Mouse (Mus musculus) stomach, embryonic 15.5 days (tissue): ENCODE results near the gene Pilrb1. TPM values are rescaled to one million over a fixed set of nuclear protein-coding genes. Genes with fewer than 3 reads are reported as not detected.
"Not testable (repeated sequence)": the region's sequence is repeated elsewhere in the genome, so short reads cannot be mapped to it uniquely, and the experiment has no call there.

Source experiments
- ATAC-seq: fragments of 200-750 bp; cut with Nextera tagmentation; 2 replicates; pipeline ENCODE4 v1.8.0; 2017; ENCODE audit warnings: low read depth, moderate number of reproducible peaks, moderate TSS enrichment; ENCODE audit not compliant: insufficient read depth, low FRiP score
- H3K27ac ChIP-seq: fragments of 300-500 bp; sonication (generic); 2 replicates; pipeline ENCODE4 v1.5.1; 2015; ENCODE audit warnings: mild to moderate bottlenecking, inconsistent platforms
- H3K27me3 ChIP-seq: fragments of 300-500 bp; sonication (generic); replicated peaks from 2 replicates; pipeline ENCODE4 v1.6.1; 2015; ENCODE audit warnings: inconsistent platforms
- H3K36me3 ChIP-seq: fragments of 300-500 bp; sonication (generic); 2 replicates; pipeline ENCODE4 v1.6.1; 2015; ENCODE audit warnings: inconsistent platforms
- H3K4me1 ChIP-seq: fragments of 300-500 bp; sonication (generic); 2 replicates; pipeline ENCODE4 v1.6.1; 2015; ENCODE audit warnings: inconsistent platforms
- H3K4me2 ChIP-seq: fragments of 300-500 bp; sonication (generic); 2 replicates; pipeline ENCODE4 v1.6.1; 2015; ENCODE audit warnings: mild to moderate bottlenecking, inconsistent platforms
- H3K4me3 ChIP-seq: fragments of 300-500 bp; sonication (generic); replicated peaks from 2 replicates; pipeline ENCODE4 v1.5.1; 2015; ENCODE audit warnings: inconsistent platforms
- H3K9ac ChIP-seq: fragments of 300-500 bp; sonication (generic); 2 replicates; pipeline ENCODE4 v1.6.1; 2015; ENCODE audit warnings: inconsistent platforms
- H3K9me3 ChIP-seq: fragments of 300-500 bp; sonication (generic); 2 replicates; pipeline ENCODE4 v1.6.1; 2016; ENCODE audit warnings: inconsistent platforms
- WGBS: fragments of 180-500 bp; shearing (Covaris S2); methylation state at CpG from one replicate; pipeline ENCODE4 v1.1.7; 2015; 5-methylcytosine and 5-hydroxymethylcytosine counted together
- polyA plus RNA-seq: library from polyadenylated mRNA; unstranded; fragments of >200 nt; fragmentation: Nextera tagmentation; extraction: Ambion mirVana; gene quantifications from 2 replicates; pipeline ENCODE4 v1.2.1, GENCODE M21; 2015

Pilrb1 gene
- polyA plus RNA-seq, 1 experiment from 2014 or later = 0.89 TPM

DNA sequence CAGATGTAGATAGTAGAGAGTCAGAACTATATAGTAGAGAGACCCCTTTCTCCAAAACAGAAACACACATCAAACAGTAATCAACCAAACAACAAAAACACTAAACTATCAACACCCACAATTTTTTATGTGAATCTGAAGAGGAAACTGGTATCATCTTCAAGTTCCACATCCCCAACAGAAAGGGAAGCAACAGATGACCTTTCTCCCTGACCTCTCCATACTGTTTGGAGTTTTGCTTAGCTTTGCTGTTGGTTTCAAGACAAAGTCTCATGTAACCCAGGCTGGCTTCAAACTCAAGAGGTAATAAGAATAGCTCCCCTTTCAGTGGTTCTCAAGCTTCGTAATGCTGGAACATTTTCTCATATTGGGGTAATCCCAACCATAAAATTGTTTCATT lies 6.1 kb upstream of the Pilrb1 start:
- H3K4me1 ChIP-seq, H3K9ac ChIP-seq, H3K9me3 ChIP-seq, H3K4me3 ChIP-seq, H3K36me3 ChIP-seq, H3K4me2 ChIP-seq, H3K27ac ChIP-seq, H3K27me3 ChIP-seq, ATAC-seq: not testable (repeated sequence)
- WGBS = 76% methylated on average over 1 of the region's 1 CpGs

GRCm38 (mm10) chr5:137856870-137857269 lies 1.0 kb downstream of the Pilrb1 start:
- H3K4me3 ChIP-seq, H3K9me3 ChIP-seq, H3K4me2 ChIP-seq, H3K4me1 ChIP-seq, H3K36me3 ChIP-seq, H3K27me3 ChIP-seq, ATAC-seq, H3K9ac ChIP-seq, H3K27ac ChIP-seq: not testable (repeated sequence)
- WGBS = 63% methylated on average over 5 of the region's 5 CpGs

DNA sequence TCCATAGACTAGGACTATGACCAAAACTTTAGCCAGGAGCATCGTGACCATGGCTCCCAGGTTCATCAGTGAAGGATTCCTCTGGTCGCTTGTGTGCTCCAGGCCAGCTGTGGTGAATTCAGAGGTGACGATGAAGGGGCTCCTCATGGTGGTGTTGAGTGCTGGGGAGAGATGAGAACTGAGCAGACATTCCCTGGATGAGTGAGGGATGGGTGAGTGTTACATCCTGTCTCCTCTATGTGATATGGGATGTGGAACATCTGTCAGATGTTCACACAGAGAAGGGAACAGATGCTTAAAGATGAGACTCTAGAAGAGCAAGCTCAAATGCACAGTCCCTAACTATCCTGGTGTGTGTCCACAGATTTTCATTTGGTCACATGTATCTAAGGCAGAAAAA lies 3.0 kb downstream of the Pilrb1 start:
- H3K4me1 ChIP-seq, H3K36me3 ChIP-seq, H3K4me3 ChIP-seq, H3K27me3 ChIP-seq, H3K9ac ChIP-seq, H3K9me3 ChIP-seq, ATAC-seq, H3K27ac ChIP-seq, H3K4me2 ChIP-seq: not testable (repeated sequence)
- WGBS = 82% methylated on average over 3 of the region's 3 CpGs

GRCm38 (mm10) chr5:137850313-137850712 lies 7.6 kb downstream of the Pilrb1 start:
- H3K36me3 ChIP-seq, ATAC-seq, H3K27ac ChIP-seq, H3K27me3 ChIP-seq, H3K9ac ChIP-seq, H3K4me1 ChIP-seq, H3K9me3 ChIP-seq, H3K4me2 ChIP-seq, H3K4me3 ChIP-seq: not testable (repeated sequence)
- WGBS = 84% methylated on average over 1 of the region's 1 CpGs

DNA sequence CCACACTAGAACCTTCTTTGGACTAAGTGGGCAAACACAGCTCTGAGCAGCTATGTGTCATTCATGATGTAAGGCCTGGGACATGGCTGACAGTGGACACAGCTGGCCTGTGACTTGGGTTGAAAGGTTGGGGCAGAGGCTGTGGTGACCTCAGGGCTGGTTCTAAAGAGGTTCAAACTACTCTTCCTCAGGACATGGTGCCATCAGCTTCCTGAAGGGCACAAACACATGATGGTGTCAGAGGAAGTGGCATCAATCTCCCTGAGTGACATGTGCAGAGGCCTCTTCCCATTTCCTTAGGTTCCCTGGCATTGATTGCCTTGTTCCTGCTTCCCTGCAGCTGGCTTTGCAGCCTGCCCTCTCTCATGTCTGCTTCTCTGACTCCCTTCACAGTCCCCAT lies 20.8 kb downstream of the Pilrb1 start:
- H3K4me2 ChIP-seq, H3K9ac ChIP-seq, H3K27ac ChIP-seq, ATAC-seq, H3K4me3 ChIP-seq, H3K4me1 ChIP-seq, H3K27me3 ChIP-seq, H3K36me3 ChIP-seq, H3K9me3 ChIP-seq: not testable (repeated sequence)

GRCm38 (mm10) chr5:137836611-137837010 lies 21.3 kb downstream of the Pilrb1 start:
- Histone ChIP-seq H3K9me3 (no peaks in the 10 kb centered on the region), H3K27ac (no peak overlapping the region), H3K36me3 (no peaks in the 10 kb centered on the region), H3K9ac (no peak overlapping the region), H3K4me3 (no peak overlapping the region), H3K4me2 (no peak overlapping the region), H3K4me1 (no peaks in the 10 kb centered on the region), H3K27me3 (no peaks in the 10 kb centered on the region)
- ATAC-seq = no peak

GRCm38 (mm10) chr5:137835966-137836520 lies 21.9 kb downstream of the Pilrb1 start, which contains the start of gene Pilra:
Pilra (minus strand) TSS chr5:137836281.
- ATAC-seq, H3K4me1 ChIP-seq, H3K27me3 ChIP-seq, H3K9me3 ChIP-seq, H3K4me2 ChIP-seq, H3K27ac ChIP-seq, H3K36me3 ChIP-seq, H3K9ac ChIP-seq, H3K4me3 ChIP-seq: not testable (repeated sequence)
- 64% methylated on average over 2 of the region's 2 CpGs for WGBS

- H3K4me3 ChIP-seq = no peak overlapping the region
- no peaks in the 10 kb centered on the region for H3K36me3 ChIP-seq
- H3K9me3 ChIP-seq = no peaks in the 10 kb centered on the region
- H3K9ac ChIP-seq = no peak overlapping the region
- ATAC-seq = no peak
- 54% methylated on average over 4 of the region's 4 CpGs for WGBS
- no peaks in the 10 kb centered on the region for H3K4me1 ChIP-seq
- no peak overlapping the region for H3K27ac ChIP-seq
- H3K27me3 ChIP-seq = no peaks in the 10 kb centered on the region
- no peak overlapping the region for H3K4me2 ChIP-seq
Measured at GRCm38 (mm10) chr5:137833500-137833899, 24.4 kb downstream of the Pilrb1 start.

- Histone ChIP-seq H3K9ac (no peak overlapping the region), H3K27ac (no peak overlapping the region), H3K4me1 (no peaks in the 10 kb centered on the region), H3K27me3 (no peaks in the 10 kb centered on the region), H3K4me3 (no peak overlapping the region), H3K9me3 (no peaks in the 10 kb centered on the region), H3K4me2 (no peak overlapping the region), H3K36me3 (no peaks in the 10 kb centered on the region)
- no peak for ATAC-seq
- WGBS = 69% methylated on average over 6 of the region's 6 CpGs
Measured at GRCm38 (mm10) chr5:137831506-137831905, 26.4 kb downstream of the Pilrb1 start.

GRCm38 (mm10) chr5:137831106-137831505 lies 26.8 kb downstream of the Pilrb1 start:
- no peak for ATAC-seq
- no peak overlapping the region for H3K27ac ChIP-seq
- no peak overlapping the region for H3K4me3 ChIP-seq
- no peak overlapping the region for H3K4me2 ChIP-seq
- H3K4me1 ChIP-seq = no peaks in the 10 kb centered on the region
- no peaks in the 10 kb centered on the region for H3K27me3 ChIP-seq
- WGBS = 83% methylated on average over 4 of the region's 4 CpGs
- no peak overlapping the region for H3K9ac ChIP-seq
- no peaks in the 10 kb centered on the region for H3K9me3 ChIP-seq
- no peaks in the 10 kb centered on the region for H3K36me3 ChIP-seq

DNA sequence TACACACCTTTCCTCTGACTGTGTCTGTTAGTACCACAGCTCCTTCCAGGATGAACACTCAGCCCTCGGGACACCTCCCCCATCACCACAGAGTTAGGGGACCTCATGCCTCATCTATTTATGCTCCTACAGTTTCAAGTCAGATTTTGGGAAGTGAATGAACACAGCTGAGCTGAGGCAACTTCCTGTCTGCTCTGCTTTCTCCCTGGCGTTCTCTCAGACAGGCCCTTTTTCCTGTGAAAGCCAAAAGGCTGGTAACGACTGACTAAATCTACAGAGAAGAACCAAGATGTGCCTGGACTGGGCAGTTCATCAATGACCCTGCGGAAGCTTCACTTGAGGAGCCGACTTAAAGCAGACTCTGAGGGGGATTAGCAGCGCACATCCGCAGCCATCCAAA lies 27.7 kb downstream of the Pilrb1 start:
- Histone ChIP-seq H3K27me3 (no peaks in the 10 kb centered on the region), H3K4me1 (no peaks in the 10 kb centered on the region), H3K9me3 (no peaks in the 10 kb centered on the region), H3K9ac (no peak overlapping the region), H3K36me3 (no peaks in the 10 kb centered on the region), H3K27ac (no peak overlapping the region), H3K4me2 (no peak overlapping the region), H3K4me3 (no peak overlapping the region)
- no peak for ATAC-seq
- 69% methylated on average over 7 of the region's 7 CpGs for WGBS

GRCm38 (mm10) chr5:137828694-137829093 lies 29.2 kb downstream of the Pilrb1 start:
- ATAC-seq = no peak
- 81% methylated on average over 6 of the region's 6 CpGs for WGBS
- H3K4me3 ChIP-seq = no peak overlapping the region
- no peaks in the 10 kb centered on the region for H3K9me3 ChIP-seq
- no peaks in the 10 kb centered on the region for H3K36me3 ChIP-seq
- H3K9ac ChIP-seq = no peak overlapping the region
- H3K4me1 ChIP-seq = no peaks in the 10 kb centered on the region
- no peak overlapping the region for H3K27ac ChIP-seq
- no peaks in the 10 kb centered on the region for H3K27me3 ChIP-seq
- no peak overlapping the region for H3K4me2 ChIP-seq

DNA sequence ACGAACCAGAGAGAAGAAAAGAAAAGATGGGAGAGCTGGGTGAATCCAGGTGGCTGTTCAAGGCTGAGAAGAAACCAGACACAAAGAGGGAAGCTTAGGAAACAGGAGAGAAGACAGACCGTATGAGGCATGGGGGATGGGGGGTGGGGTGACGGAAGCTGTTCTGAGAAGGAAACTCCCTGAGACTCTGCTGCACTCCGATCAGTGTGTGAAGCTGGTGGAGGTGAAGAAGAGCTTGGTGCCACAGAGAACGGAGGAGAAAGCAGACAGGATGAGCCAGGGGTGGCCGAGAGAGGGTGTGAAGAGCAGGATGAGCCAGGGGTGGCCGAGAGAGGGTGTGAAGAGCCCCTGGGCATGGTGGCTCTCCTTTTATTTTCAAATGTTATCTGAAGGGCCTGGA lies 31.5 kb downstream of the Pilrb1 start:
- Histone ChIP-seq H3K27ac (no peak overlapping the region), H3K4me1 (no peaks in the 10 kb centered on the region), H3K36me3 (no peaks in the 10 kb centered on the region), H3K9ac (no peak overlapping the region), H3K4me2 (no peak overlapping the region), H3K9me3 (no peaks in the 10 kb centered on the region), H3K4me3 (no peak overlapping the region), H3K27me3 (no peaks in the 10 kb centered on the region)
- ATAC-seq = no peak
- 39% methylated on average over 7 of the region's 7 CpGs for WGBS
